9 mouse cellular contexts compared by ENCODE assay signal in the genomic region with DNA sequence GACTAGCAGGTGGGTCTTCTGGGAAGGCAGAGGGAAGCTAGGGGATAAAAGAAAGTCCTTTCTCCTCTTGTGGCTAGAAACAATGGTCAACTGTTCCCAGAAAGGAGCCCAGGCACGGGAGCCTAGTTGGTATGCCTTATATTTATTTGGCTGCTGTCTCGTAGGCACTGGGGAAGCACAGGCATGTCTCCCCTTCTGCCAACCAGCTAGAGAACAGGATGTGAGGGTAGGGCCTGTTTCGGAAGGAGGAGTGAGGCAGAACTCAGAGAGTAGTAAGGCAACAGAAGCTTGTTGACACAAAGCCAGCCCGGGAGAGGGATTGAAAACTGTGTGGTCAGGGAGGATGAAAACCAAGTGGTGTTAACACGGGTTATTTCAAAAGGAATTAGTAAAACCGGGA.
A peak's percentile ranks its signal among the peaks of the same experiment; 100 is the strongest.
DNase-seq lines count a peak whose midpoint lies in the region; ATAC-seq and TF ChIP-seq lines count a peak whose summit lies in the region.
"Had no signal": no experiment of that assay in that cellular context is flagged by ENCODE, and none has a peak within 500 bp of the region (broad histone marks: within the 10 kb centered on the region; RNA-seq: fewer than 3 reads in every experiment).

No protein-coding gene starts in this region.

- TF ChIP-seq CTCF in layer of hippocampus, adult 2 months (conservative IDR thresholded peaks at IDR 0.05) = no peak
- TF ChIP-seq CTCF in G1E (IDR thresholded peaks at IDR 0.05; ENCODE audit: low read depth, low read length) = no peak

- peak; percentile 11 for DNase-seq in layer of hippocampus, adult 2 months (ENCODE audit: low spot score in 2 of 2)
- no peak for DNase-seq in layer of hippocampus, postnatal 25 days (ENCODE audit: extremely low spot score in 1 of 2, low spot score in 1 of 2)
- no peak for DNase-seq in G1E (ENCODE audit: low spot score)
- DNase-seq in brain, adult 2 months (ENCODE audit: low read depth, low spot score) = peak; percentile 29
- DNase-seq in thymus, adult 18-20 months = no peak
- DNase-seq in cerebellum, adult 9-11 months = no peak
- DNase-seq: lung, adult 2 months had no signal

- no peak for ATAC-seq in G1E (ENCODE audit: extremely low read depth, insufficient number of reproducible peaks, low FRiP score, poor library complexity, severe bottlenecking)
- peak; percentile 48; the same call in 1 of the 2 replicates for ATAC-seq in hindbrain, embryonic 16.5 days

- H3K36me3 ChIP-seq in G1E (replicated peaks) = peaks cover 2% of the 10 kb centered on the region
- no peaks in the 10 kb centered on the region for H3K36me3 ChIP-seq in hindbrain, embryonic 16.5 days (ENCODE audit: control insufficient read depth, insufficient read depth, low read length)
- H3K36me3 ChIP-seq: neural tube, embryonic 12.5 days had no signal

- no peaks in the 10 kb centered on the region for H3K9me3 ChIP-seq in G1E (replicated peaks)
- no peaks in the 10 kb centered on the region for H3K9me3 ChIP-seq in hindbrain, embryonic 16.5 days (ENCODE audit: control insufficient read depth, low read length)
- H3K9me3 ChIP-seq: neural tube, embryonic 12.5 days had no signal

- peaks cover 12% of the 10 kb centered on the region for H3K4me1 ChIP-seq in G1E (ENCODE audit: insufficient read depth, low read depth, low read length)
- H3K4me1 ChIP-seq in hindbrain, embryonic 16.5 days (ENCODE audit: control insufficient read depth, insufficient read depth, low read depth, low read length) = peaks cover 8% of the 10 kb centered on the region

- H3K27me3 ChIP-seq in G1E (ENCODE audit: insufficient read depth, low read length) = no peaks in the 10 kb centered on the region
- no peaks in the 10 kb centered on the region for H3K27me3 ChIP-seq in hindbrain, embryonic 16.5 days (replicated peaks; ENCODE audit: control insufficient read depth, insufficient read depth, low read length)
- H3K27me3 ChIP-seq: neural tube, embryonic 12.5 days had no signal

- no peak overlapping the region for H3K4me3 ChIP-seq in layer of hippocampus, adult 2 months
- H3K4me3 ChIP-seq in G1E (ENCODE audit: low read depth, low read length) = peak overlapping the region; percentile 27; the same call in 1 of the 2 replicates
- no peak overlapping the region for H3K4me3 ChIP-seq in hindbrain, embryonic 16.5 days (ENCODE audit: low read length)
- H3K4me3 ChIP-seq: neural tube, embryonic 12.5 days had no signal

- no peak overlapping the region for H3K4me2 ChIP-seq in hindbrain, embryonic 16.5 days (ENCODE audit: low read length)
- H3K4me2 ChIP-seq: neural tube, embryonic 12.5 days had no signal

- peak overlapping the region; percentile 46 for H3K27ac ChIP-seq in layer of hippocampus, adult 2 months
- no peak overlapping the region; the same call in 1 of the 2 replicates for H3K27ac ChIP-seq in hindbrain, embryonic 16.5 days (ENCODE audit: low read depth, low read length)
- H3K27ac ChIP-seq: neural tube, embryonic 12.5 days had no signal

- H3K9ac ChIP-seq in hindbrain, embryonic 16.5 days (ENCODE audit: low read depth, low read length) = no peak overlapping the region
- H3K9ac ChIP-seq: neural tube, embryonic 12.5 days had no signal

- WGBS in hindbrain, embryonic 16.5 days = 52% methylated on average over 6 of the region's 6 CpGs

Comparison
In these comparisons a context has a peak if more than half of its experiments do, and no peak if none do; other contexts are left out.
1. DNase-seq: peak in layer of hippocampus, adult 2 months (2 of 2) and brain, adult 2 months (single experiment); none in layer of hippocampus, postnatal 25 days (0 of 2), G1E (single experiment), thymus, adult 18-20 months (0 of 2) and cerebellum, adult 9-11 months (single experiment).